Mouse (Mus musculus) kidney, embryonic 16.5 days (tissue): Measurements from ENCODE around the gene Armh3. TPM values are rescaled to one million over a fixed set of nuclear protein-coding genes. Genes with fewer than 3 reads are reported as not detected.

ENCODE experiments used
- ATAC-seq: fragments of 200-750 bp; cut with Nextera tagmentation; 2 replicates; pipeline ENCODE4 v1.8.0; 2017; ENCODE audit warnings: moderate TSS enrichment; ENCODE audit not compliant: low FRiP score, low TSS enrichment
- H3K27ac ChIP-seq: fragments of 300-500 bp; sonication (generic); 2 replicates; pipeline ENCODE4 v1.5.1; 2014; ENCODE audit warnings: low read length
- H3K27me3 ChIP-seq: fragments of 300-500 bp; sonication (generic); 2 replicates; pipeline ENCODE4 v1.6.1; 2014; ENCODE audit warnings: low read length, control low read depth, mixed read lengths; ENCODE audit not compliant: insufficient read depth
- H3K36me3 ChIP-seq: fragments of 300-500 bp; sonication (generic); 2 replicates; pipeline ENCODE4 v1.6.1; 2014; ENCODE audit warnings: low read length, control low read depth, mixed read lengths; ENCODE audit not compliant: insufficient read depth
- H3K4me1 ChIP-seq: fragments of 300-500 bp; sonication (generic); 2 replicates; pipeline ENCODE4 v1.6.1; 2014; ENCODE audit warnings: low read length, control low read depth, mixed read lengths; ENCODE audit not compliant: insufficient read depth
- H3K4me2 ChIP-seq: fragments of 300-500 bp; sonication (generic); replicated peaks from 2 replicates; pipeline ENCODE4 v1.6.1; 2014; ENCODE audit warnings: low read depth, low read length
- H3K4me3 ChIP-seq: fragments of 300-500 bp; sonication (generic); 2 replicates; pipeline ENCODE4 v1.5.1; 2014; ENCODE audit warnings: mild to moderate bottlenecking, low read length
- H3K9ac ChIP-seq: fragments of 300-500 bp; sonication (generic); replicated peaks from 2 replicates; pipeline ENCODE4 v1.6.1; 2014; ENCODE audit warnings: low read length
- H3K9me3 ChIP-seq: fragments of 300-500 bp; sonication (generic); 2 replicates; pipeline ENCODE4 v1.6.1; 2016; ENCODE audit warnings: low read length, control low read depth
- WGBS: fragments of 180-500 bp; shearing (Covaris S2); extraction: QIAGEN DNeasy Blood & Tissue Kit; methylation state at CpG from one replicate; pipeline ENCODE4 v1.1.7; 2014; 5-methylcytosine and 5-hydroxymethylcytosine counted together
- polyA plus RNA-seq: library from polyadenylated mRNA; unstranded; fragments of >200 nt; fragmentation: Nextera tagmentation; extraction: Ambion mirVana; gene quantifications from 2 replicates; pipeline ENCODE4 v1.2.1, GENCODE M21; 2015

Gene Armh3
- polyA plus RNA-seq, 1 experiment from 2014 or later: 20.9 TPM

- Histone ChIP-seq H3K9ac (no peak overlapping the region), H3K36me3 (peaks cover 11% of the 10 kb centered on the region; the same call in 1 of the 2 replicates), H3K4me1 (no peaks in the 10 kb centered on the region), H3K27me3 (no peaks in the 10 kb centered on the region), H3K4me3 (no peak overlapping the region), H3K27ac (no peak overlapping the region), H3K9me3 (no peaks in the 10 kb centered on the region), H3K4me2 (no peak overlapping the region)
- no peak for ATAC-seq
- 97% methylated on average over 2 of the region's 2 CpGs for WGBS
Observed at GRCm38 (mm10) chr19:45947286-45947685, 51.0 kb downstream of the Armh3 start.

- H3K4me1 ChIP-seq: no peaks in the 10 kb centered on the region
- no peak for ATAC-seq
- no peak overlapping the region for H3K4me2 ChIP-seq
- H3K27me3 ChIP-seq: no peaks in the 10 kb centered on the region
- WGBS: 87% methylated on average over 9 of the region's 9 CpGs
- no peak overlapping the region for H3K4me3 ChIP-seq
- no peak overlapping the region for H3K27ac ChIP-seq
- H3K9me3 ChIP-seq: no peaks in the 10 kb centered on the region
- H3K9ac ChIP-seq: no peak overlapping the region
- H3K36me3 ChIP-seq: peaks cover 11% of the 10 kb centered on the region; the same call in 1 of the 2 replicates
Observed at GRCm38 (mm10) chr19:45946541-45946940, 51.7 kb downstream of the Armh3 start.

DNA sequence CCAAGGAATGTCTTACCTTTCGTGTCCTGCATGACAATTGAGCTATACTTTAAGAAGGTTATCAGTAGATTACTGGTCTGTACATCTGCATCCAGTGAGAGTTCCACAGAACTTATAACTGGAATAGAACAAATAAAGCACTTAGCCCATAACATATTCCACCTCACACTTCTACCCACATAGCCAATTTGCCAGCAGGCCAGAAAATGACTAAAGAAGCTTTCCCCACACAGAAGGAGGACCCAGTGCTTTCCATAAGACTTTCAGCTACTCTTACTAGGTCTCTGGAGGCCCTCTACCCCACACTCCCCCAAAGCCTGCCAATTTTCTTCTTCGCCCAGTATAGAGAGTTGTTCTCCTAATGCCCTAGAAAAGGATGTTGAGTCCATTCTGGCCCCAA lies 52.3 kb downstream of the Armh3 start:
- H3K36me3 ChIP-seq: peaks cover 11% of the 10 kb centered on the region; the same call in 1 of the 2 replicates

DNA sequence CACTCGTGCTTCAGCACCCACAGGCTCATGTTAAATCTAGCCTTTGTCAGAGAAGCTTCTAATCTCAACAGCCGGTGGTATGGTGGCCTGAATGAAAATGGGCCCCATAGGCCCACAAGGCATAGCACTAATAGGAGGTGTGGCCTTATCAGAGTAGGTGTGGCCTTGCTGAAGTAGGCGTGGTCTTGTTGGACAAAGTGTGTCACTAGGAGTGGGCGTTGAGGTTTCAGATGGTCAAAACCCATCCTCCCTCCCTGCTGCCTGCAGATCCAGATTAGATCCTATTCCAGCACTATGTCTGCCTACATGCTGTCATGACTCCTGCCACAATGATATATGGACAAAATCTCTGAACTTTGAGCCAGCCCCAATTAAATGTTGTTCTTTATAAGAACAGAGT lies 54.5 kb downstream of the Armh3 start:
- Histone ChIP-seq H3K36me3 (peaks cover 10% of the 10 kb centered on the region), H3K27ac (no peak overlapping the region), H3K9me3 (no peaks in the 10 kb centered on the region), H3K4me3 (no peak overlapping the region), H3K4me2 (no peak overlapping the region), H3K4me1 (no peaks in the 10 kb centered on the region), H3K9ac (no peak overlapping the region), H3K27me3 (no peaks in the 10 kb centered on the region)
- WGBS: 70% methylated on average over 4 of the region's 4 CpGs
- ATAC-seq: no peak

More for the DNA sequence above, 52.3 kb downstream of the Armh3 start:
- Histone ChIP-seq H3K9ac (no peak overlapping the region), H3K27ac (no peak overlapping the region), H3K4me1 (no peaks in the 10 kb centered on the region), H3K9me3 (no peaks in the 10 kb centered on the region), H3K4me2 (no peak overlapping the region), H3K4me3 (no peak overlapping the region), H3K27me3 (no peaks in the 10 kb centered on the region)
- 82% methylated on average over 2 of the region's 2 CpGs for WGBS
- ATAC-seq: no peak

DNA sequence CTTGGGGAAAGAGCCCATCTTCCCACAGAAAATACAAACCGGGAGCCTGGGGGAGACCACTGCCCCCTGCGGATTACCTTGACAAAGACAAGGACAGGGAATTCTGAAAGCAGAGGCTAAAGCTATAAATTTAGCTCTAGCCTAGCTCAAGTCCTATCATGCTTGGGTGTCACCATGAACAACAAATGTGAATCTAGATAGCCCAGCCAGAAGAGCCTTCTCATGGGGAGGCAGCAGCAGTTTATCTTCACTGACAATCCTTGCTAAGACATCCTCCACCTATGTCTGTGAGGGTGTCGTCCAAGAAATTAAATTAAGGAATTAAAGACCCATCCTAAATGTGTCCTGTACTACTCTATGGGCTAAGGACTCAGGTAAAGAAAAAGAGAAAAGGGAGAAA lies 60.2 kb downstream of the Armh3 start:
- WGBS: 31% methylated on average over 3 of the region's 3 CpGs

GRCm38 (mm10) chr19:45937530-45937929 lies 60.8 kb downstream of the Armh3 start:
- Histone ChIP-seq H3K4me2 (no peak overlapping the region), H3K36me3 (peaks cover 10% of the 10 kb centered on the region), H3K9me3 (no peaks in the 10 kb centered on the region), H3K27me3 (no peaks in the 10 kb centered on the region), H3K4me1 (no peaks in the 10 kb centered on the region), H3K27ac (no peak overlapping the region), H3K4me3 (no peak overlapping the region), H3K9ac (no peak overlapping the region)
- 42% methylated on average over 9 of the region's 9 CpGs for WGBS
- no peak for ATAC-seq

More for the DNA sequence above, 60.2 kb downstream of the Armh3 start:
- Histone ChIP-seq H3K9me3 (no peaks in the 10 kb centered on the region), H3K4me3 (no peak overlapping the region), H3K27ac (no peak overlapping the region), H3K4me1 (no peaks in the 10 kb centered on the region), H3K4me2 (no peak overlapping the region), H3K36me3 (peaks cover 6% of the 10 kb centered on the region), H3K27me3 (no peaks in the 10 kb centered on the region), H3K9ac (no peak overlapping the region)
- ATAC-seq: no peak

DNA sequence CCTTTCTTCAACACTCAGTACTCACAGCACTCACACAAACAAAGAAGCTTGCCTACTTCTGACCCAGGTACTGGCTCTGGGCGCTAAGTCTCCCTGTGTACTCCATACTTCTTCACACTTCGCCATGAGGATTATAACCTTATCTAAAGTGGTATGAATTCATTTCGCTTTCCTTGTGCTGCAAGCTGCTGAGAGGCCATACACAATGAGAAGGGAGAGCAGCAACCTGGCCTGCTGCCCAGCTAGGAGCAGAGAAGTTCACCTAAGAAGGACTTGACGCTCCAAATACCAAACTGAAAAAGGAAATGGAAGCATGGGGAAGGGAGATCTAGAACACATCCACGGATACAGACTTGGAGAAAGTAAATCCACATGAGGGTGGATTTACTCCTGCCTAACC lies 71.1 kb downstream of the Armh3 start:
- H3K4me3 ChIP-seq: no peak overlapping the region
- ATAC-seq: no peak
- no peaks in the 10 kb centered on the region for H3K27me3 ChIP-seq
- H3K4me1 ChIP-seq: no peaks in the 10 kb centered on the region
- H3K9me3 ChIP-seq: no peaks in the 10 kb centered on the region
- WGBS: 82% methylated on average over 5 of the region's 5 CpGs
- H3K9ac ChIP-seq: no peak overlapping the region
- H3K27ac ChIP-seq: no peak overlapping the region
- H3K4me2 ChIP-seq: no peak overlapping the region
- H3K36me3 ChIP-seq: peaks cover 10% of the 10 kb centered on the region; the same call in 1 of the 2 replicates

GRCm38 (mm10) chr19:45926342-45926741 lies 71.9 kb downstream of the Armh3 start:
- 79% methylated on average over 8 of the region's 8 CpGs for WGBS
- peaks cover 6% of the 10 kb centered on the region; the same call in 1 of the 2 replicates for H3K36me3 ChIP-seq

GRCm38 (mm10) chr19:45920299-45921090 lies 77.8 kb downstream of the Armh3 start:
- 72% methylated on average over 9 of the region's 9 CpGs for WGBS
- Histone ChIP-seq H3K4me3 (no peak overlapping the region), H3K4me1 (no peaks in the 10 kb centered on the region), H3K9me3 (no peaks in the 10 kb centered on the region), H3K27ac (no peak overlapping the region), H3K4me2 (no peak overlapping the region), H3K27me3 (no peaks in the 10 kb centered on the region), H3K9ac (no peak overlapping the region), H3K36me3 (no peaks in the 10 kb centered on the region; the same call in 1 of the 2 replicates)
- ATAC-seq: no peak

More at GRCm38 (mm10) chr19:45926342-45926741, 71.9 kb downstream of the Armh3 start:
- Histone ChIP-seq H3K4me2 (no peak overlapping the region), H3K4me1 (no peaks in the 10 kb centered on the region), H3K9ac (no peak overlapping the region), H3K27me3 (no peaks in the 10 kb centered on the region), H3K4me3 (no peak overlapping the region), H3K9me3 (no peaks in the 10 kb centered on the region), H3K27ac (no peak overlapping the region)
- ATAC-seq: no peak

- Histone ChIP-seq H3K27me3 (no peaks in the 10 kb centered on the region), H3K4me3 (no peak overlapping the region), H3K27ac (no peak overlapping the region), H3K9me3 (no peaks in the 10 kb centered on the region), H3K36me3 (no peaks in the 10 kb centered on the region; the same call in 1 of the 2 replicates), H3K9ac (no peak overlapping the region), H3K4me1 (no peaks in the 10 kb centered on the region), H3K4me2 (no peak overlapping the region)
- ATAC-seq: no peak
- 89% methylated on average over 6 of the region's 6 CpGs for WGBS
Observed at GRCm38 (mm10) chr19:45918406-45918805, 79.9 kb downstream of the Armh3 start.
